Mouse (Mus musculus): ENCODE results near the gene Fat4.

- no peak for TF ChIP-seq CTCF (conservative IDR thresholded peaks at IDR 0.05; ENCODE audit: low read length)
- no peak for TF ChIP-seq NANOG (IDR thresholded peaks at IDR 0.05; ENCODE audit: borderline replicate concordance, low read length)
Measured at GRCm38 (mm10) chr3:38839438-38839837, 47.3 kb upstream of the Fat4 start.

Data from E14TG2a.4 (cell line).